Mouse (Mus musculus): ENCODE data around the gene Olfr608. TPM values are rescaled to one million over a fixed set of nuclear protein-coding genes. Genes with fewer than 3 reads are reported as not detected.
"Not testable (repeated sequence)": the region's sequence is repeated elsewhere in the genome, so short reads cannot be mapped to it uniquely, and the experiment has no call there.

Gene Olfr608
- total RNA-seq (2014; fragmentation: Nextera tagmentation) (not detected in 2 replicates), total RNA-seq (2017) (not detected in 2 replicates), polyA plus RNA-seq (2012) (not detected in 2 replicates)

DNA sequence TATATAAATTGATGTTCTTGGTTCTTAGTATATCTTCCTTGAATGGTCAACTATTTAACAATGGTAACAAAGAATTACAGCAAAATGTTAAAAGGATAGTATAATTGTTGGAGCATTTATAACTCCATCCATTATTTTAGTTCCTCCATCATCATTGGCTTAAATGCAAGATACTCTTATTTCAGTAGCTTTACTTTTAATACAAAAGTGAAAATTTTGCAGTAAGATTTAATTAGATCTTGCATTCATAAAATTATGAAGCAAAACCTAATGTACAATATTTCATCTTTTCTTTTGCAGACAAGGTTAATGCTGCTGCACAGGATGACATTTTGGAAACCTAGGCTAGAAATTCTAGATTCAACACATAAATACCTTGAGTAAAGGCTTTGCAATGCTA is at the start of gene Olfr608:
Gene Olfr608, plus strand, starts transcription at position 301 of the 400 bp plus-strand sequence.
- DNase-seq (ENCODE audit: low spot score) (no peak), ATAC-seq (ENCODE audit: extremely low read depth, insufficient number of reproducible peaks, low FRiP score, poor library complexity, severe bottlenecking) (no peak)
- Histone ChIP-seq H3K4me1 (ENCODE audit: insufficient read depth, low read depth, low read length) (no peaks in the 10 kb centered on the region), H3K4me3 (ENCODE audit: low read depth, low read length) (no peak within 1 kb of the TSS), H3K9me3 (replicated peaks) (no peaks in the 10 kb centered on the region), H3K36me3 (replicated peaks) (no peaks in the 10 kb centered on the region), H3K27me3 (ENCODE audit: insufficient read depth, low read length) (no peaks in the 10 kb centered on the region)
- TF ChIP-seq TAL1 (conservative IDR thresholded peaks at IDR 0.05; ENCODE audit: low read depth, low read length) (no peak), POLR2AphosphoS5 (IDR thresholded peaks at IDR 0.05; ENCODE audit: insufficient replicate concordance, low read depth, low read length) (no peak), CTCF (IDR thresholded peaks at IDR 0.05; ENCODE audit: low read depth, low read length) (no peak), GATA2 (IDR thresholded peaks at IDR 0.05; ENCODE audit: borderline replicate concordance, low read depth, low read length) (no peak), GATA1 (IDR thresholded peaks at IDR 0.05; ENCODE audit: borderline replicate concordance, low read length) (no peak)

DNA sequence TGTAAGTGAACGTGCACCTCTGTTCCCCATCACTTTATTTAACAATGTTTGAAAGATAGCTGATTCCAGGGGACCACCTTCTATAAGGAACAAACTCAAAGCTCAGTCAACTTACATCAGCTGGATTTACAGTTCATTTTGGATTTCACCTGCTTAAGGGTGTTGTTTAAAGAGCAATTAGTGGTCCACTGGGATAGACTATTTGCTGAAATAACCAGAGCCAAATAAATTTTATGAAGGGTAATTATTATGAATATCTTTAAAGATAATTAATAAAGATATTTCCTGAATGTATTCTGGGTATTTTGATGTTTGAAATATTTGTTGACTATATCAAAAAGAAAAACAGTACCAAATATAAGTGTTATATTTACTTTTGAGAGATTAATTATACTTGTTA is 24.3 kb upstream of the Olfr608 start, which contains the start of gene Olfr605:
Gene Olfr605, minus strand, starts transcription at position 101 of the 400 bp plus-strand sequence.
- no peak for ATAC-seq (ENCODE audit: extremely low read depth, insufficient number of reproducible peaks, low FRiP score, poor library complexity, severe bottlenecking)

DNA sequence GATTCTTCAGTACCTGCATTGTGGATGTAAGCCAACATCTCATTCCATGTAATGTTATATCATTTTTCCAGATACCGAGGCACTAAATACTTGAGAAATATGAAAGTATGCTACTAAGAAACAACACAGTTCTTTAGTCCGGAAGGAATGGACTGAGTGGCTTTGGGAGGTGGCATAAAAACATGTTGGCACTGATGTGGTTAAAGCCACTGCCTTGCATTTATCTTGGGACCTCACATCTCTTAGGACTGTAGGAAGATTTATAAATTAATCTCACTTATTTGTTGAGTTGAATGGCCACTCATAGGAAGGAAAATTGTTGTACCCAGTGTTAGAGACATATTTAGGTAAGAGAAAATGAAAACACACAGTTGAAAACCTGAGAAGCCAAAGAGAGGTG is 20.9 kb upstream of the Olfr608 start, which contains the start of gene Olfr606:
Gene Olfr606, plus strand, starts transcription at position 301 of the 400 bp plus-strand sequence.
- Histone ChIP-seq H3K27me3 (ENCODE audit: insufficient read depth, low read length) (peaks cover 8% of the 10 kb centered on the region; the same call in 1 of the 2 replicates), H3K9me3 (replicated peaks) (no peaks in the 10 kb centered on the region), H3K4me1 (ENCODE audit: insufficient read depth, low read depth, low read length) (no peaks in the 10 kb centered on the region), H3K36me3 (replicated peaks) (no peaks in the 10 kb centered on the region), H3K4me3 (ENCODE audit: low read depth, low read length) (no peak within 1 kb of the TSS)
- TF ChIP-seq POLR2AphosphoS5 (IDR thresholded peaks at IDR 0.05; ENCODE audit: insufficient replicate concordance, low read depth, low read length) (no peak), CTCF (IDR thresholded peaks at IDR 0.05; ENCODE audit: low read depth, low read length) (no peak), GATA2 (IDR thresholded peaks at IDR 0.05; ENCODE audit: borderline replicate concordance, low read depth, low read length) (no peak), TAL1 (conservative IDR thresholded peaks at IDR 0.05; ENCODE audit: low read depth, low read length) (no peak), GATA1 (IDR thresholded peaks at IDR 0.05; ENCODE audit: borderline replicate concordance, low read length) (no peak)
- ATAC-seq (ENCODE audit: extremely low read depth, insufficient number of reproducible peaks, low FRiP score, poor library complexity, severe bottlenecking) (no peak), DNase-seq (ENCODE audit: low spot score) (no peak)

More for the DNA sequence above, 24.3 kb upstream of the Olfr608 start, which contains the start of gene Olfr605:
- Histone ChIP-seq H3K4me1 (ENCODE audit: insufficient read depth, low read depth, low read length) (no peaks in the 10 kb centered on the region), H3K4me3 (ENCODE audit: low read depth, low read length) (no peak within 1 kb of the TSS), H3K9me3 (replicated peaks) (no peaks in the 10 kb centered on the region), H3K36me3 (replicated peaks) (no peaks in the 10 kb centered on the region), H3K27me3 (ENCODE audit: insufficient read depth, low read length) (0 out of 2 replicates have a peak, but pooled peaks cover 5% of the 10 kb centered on the region)
- no peak for DNase-seq (ENCODE audit: low spot score)
- TF ChIP-seq TAL1 (conservative IDR thresholded peaks at IDR 0.05; ENCODE audit: low read depth, low read length): no peak
- no peak for TF ChIP-seq CTCF (IDR thresholded peaks at IDR 0.05; ENCODE audit: low read depth, low read length)
- no peak for TF ChIP-seq GATA1 (IDR thresholded peaks at IDR 0.05; ENCODE audit: borderline replicate concordance, low read length)
- TF ChIP-seq POLR2AphosphoS5 (IDR thresholded peaks at IDR 0.05; ENCODE audit: insufficient replicate concordance, low read depth, low read length): no peak
- TF ChIP-seq GATA2 (IDR thresholded peaks at IDR 0.05; ENCODE audit: borderline replicate concordance, low read depth, low read length): no peak

DNA sequence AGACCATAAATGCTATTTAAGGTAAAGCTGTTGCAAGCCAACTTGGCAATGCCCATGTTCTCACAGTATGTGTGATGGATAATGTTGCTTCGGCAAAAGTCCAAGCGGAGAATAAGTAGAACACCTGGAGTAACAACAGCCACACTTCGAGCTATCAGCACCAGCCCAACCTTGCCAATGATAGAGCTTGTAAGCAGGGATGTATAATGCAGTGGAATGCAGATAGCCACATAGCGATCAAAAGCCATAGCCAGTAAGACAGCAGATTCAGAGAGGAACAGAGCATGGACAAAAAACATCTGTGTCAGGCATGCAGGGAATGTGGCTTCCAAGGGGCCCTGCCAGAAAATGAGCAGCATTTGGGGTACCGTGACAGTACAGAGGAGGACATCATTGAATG is 9.1 kb upstream of the Olfr608 start:
- Histone ChIP-seq H3K27me3 (ENCODE audit: insufficient read depth, low read length) (no peaks in the 10 kb centered on the region), H3K9me3 (replicated peaks) (no peaks in the 10 kb centered on the region), H3K4me3 (ENCODE audit: low read depth, low read length) (no peak overlapping the region), H3K4me1 (ENCODE audit: insufficient read depth, low read depth, low read length) (no peaks in the 10 kb centered on the region), H3K36me3 (replicated peaks) (no peaks in the 10 kb centered on the region)
- TF ChIP-seq GATA2 (IDR thresholded peaks at IDR 0.05; ENCODE audit: borderline replicate concordance, low read depth, low read length) (no peak), POLR2AphosphoS5 (IDR thresholded peaks at IDR 0.05; ENCODE audit: insufficient replicate concordance, low read depth, low read length) (no peak), TAL1 (conservative IDR thresholded peaks at IDR 0.05; ENCODE audit: low read depth, low read length) (no peak), CTCF (IDR thresholded peaks at IDR 0.05; ENCODE audit: low read depth, low read length) (no peak), GATA1 (IDR thresholded peaks at IDR 0.05; ENCODE audit: borderline replicate concordance, low read length) (no peak)
- DNase-seq (ENCODE audit: low spot score): no peak
- ATAC-seq (ENCODE audit: extremely low read depth, insufficient number of reproducible peaks, low FRiP score, poor library complexity, severe bottlenecking): no peak

DNA sequence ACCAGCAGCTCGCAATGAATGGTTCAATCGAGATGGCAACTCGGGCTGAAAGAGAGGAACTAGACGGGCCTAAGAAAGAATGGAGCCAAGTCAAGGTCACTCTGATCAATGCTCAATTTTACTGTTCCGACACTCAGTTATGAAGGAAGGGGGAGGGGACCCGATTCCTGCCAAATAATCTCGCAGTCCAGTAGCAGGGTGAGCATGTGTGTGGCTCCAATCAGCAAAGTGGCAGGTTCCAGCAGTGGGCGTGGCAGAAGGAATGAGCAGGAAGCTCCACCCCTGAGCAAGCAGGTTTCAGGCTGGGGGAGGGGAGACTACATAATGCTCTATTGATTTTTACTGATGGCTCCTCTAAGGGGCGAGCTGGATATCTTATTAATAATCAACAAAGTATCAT is 7.4 kb downstream of the Olfr608 start:
- not testable (repeated sequence) for H3K4me3 ChIP-seq (ENCODE audit: low read depth, low read length); DNase-seq (ENCODE audit: low spot score); H3K4me1 ChIP-seq (ENCODE audit: insufficient read depth, low read depth, low read length); H3K36me3 ChIP-seq (replicated peaks); ATAC-seq (ENCODE audit: extremely low read depth, insufficient number of reproducible peaks, low FRiP score, poor library complexity, severe bottlenecking); H3K9me3 ChIP-seq (replicated peaks); H3K27me3 ChIP-seq (ENCODE audit: insufficient read depth, low read length)

DNA sequence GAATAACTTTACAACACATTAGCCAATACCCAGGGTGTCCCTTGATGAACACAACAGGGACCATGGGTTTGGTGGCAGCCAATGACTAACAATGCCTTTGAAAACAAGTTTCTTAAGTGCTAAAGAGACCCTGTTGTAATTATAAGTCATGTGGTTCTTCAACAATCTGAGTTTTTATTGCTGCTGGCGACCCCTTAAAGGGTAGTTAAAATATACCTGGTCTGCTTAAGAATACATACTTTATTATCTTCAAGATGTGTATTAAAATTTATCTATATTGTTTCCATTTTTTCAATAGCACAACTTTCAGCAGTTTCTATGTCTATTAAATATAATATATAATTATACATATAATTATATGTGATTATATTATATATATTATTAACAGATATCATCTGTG is 28.3 kb downstream of the Olfr608 start, which contains the start of gene Olfr609:
Gene Olfr609, minus strand, starts transcription at position 101 of the 400 bp plus-strand sequence.
- DNase-seq (ENCODE audit: low spot score): no peak
- TF ChIP-seq CTCF (IDR thresholded peaks at IDR 0.05; ENCODE audit: low read depth, low read length) (no peak), TAL1 (conservative IDR thresholded peaks at IDR 0.05; ENCODE audit: low read depth, low read length) (no peak), GATA2 (IDR thresholded peaks at IDR 0.05; ENCODE audit: borderline replicate concordance, low read depth, low read length) (no peak), GATA1 (IDR thresholded peaks at IDR 0.05; ENCODE audit: borderline replicate concordance, low read length) (no peak), POLR2AphosphoS5 (IDR thresholded peaks at IDR 0.05; ENCODE audit: insufficient replicate concordance, low read depth, low read length) (no peak)
- H3K4me3 ChIP-seq (ENCODE audit: low read depth, low read length): no peak within 1 kb of the TSS
- no peaks in the 10 kb centered on the region for H3K9me3 ChIP-seq (replicated peaks)
- H3K36me3 ChIP-seq (replicated peaks): no peaks in the 10 kb centered on the region
- H3K27me3 ChIP-seq (ENCODE audit: insufficient read depth, low read length): no peaks in the 10 kb centered on the region
- no peaks in the 10 kb centered on the region for H3K4me1 ChIP-seq (ENCODE audit: insufficient read depth, low read depth, low read length)
- ATAC-seq (ENCODE audit: extremely low read depth, insufficient number of reproducible peaks, low FRiP score, poor library complexity, severe bottlenecking): no peak

Data from G1E (cell line).